Mouse (Mus musculus) liver, embryonic 14.5 days (tissue): ENCODE data around the gene Cyp4f39. TPM values are rescaled to one million over a fixed set of nuclear protein-coding genes. Genes with fewer than 3 reads are reported as not detected.

ENCODE experiments used
- ATAC-seq: fragments of 200-750 bp; cut with Nextera tagmentation; 2 replicates; pipeline ENCODE4 v1.8.0; 2017; ENCODE audit warnings: moderate number of reproducible peaks, mild to moderate bottlenecking, moderate library complexity; ENCODE audit not compliant: insufficient read depth
- DNase-seq, 3 experiments: peaks; one replicate each; pipeline ENCODE4 v3.0.0-alpha.2; 2012 to 2013; ENCODE audit warnings: low read depth in 3 of 3, low spot score in 3 of 3
- H3K27ac ChIP-seq: fragments of 300-500 bp; sonication (generic); 2 replicates; pipeline ENCODE4 v1.5.1; 2014; ENCODE audit warnings: moderate library complexity, mild to moderate bottlenecking, control low read depth, inconsistent platforms
- H3K27me3 ChIP-seq: fragments of 300-500 bp; sonication (generic); 2 replicates; pipeline ENCODE4 v1.6.1; 2014; ENCODE audit warnings: mild to moderate bottlenecking, low read length, moderate library complexity; ENCODE audit not compliant: control insufficient read depth, insufficient read depth
- H3K36me3 ChIP-seq: fragments of 300-500 bp; sonication (generic); replicated peaks from 2 replicates; pipeline ENCODE4 v1.6.1; 2014; ENCODE audit warnings: low read depth; ENCODE audit not compliant: control insufficient read depth, insufficient read depth
- H3K4me1 ChIP-seq, 2 experiments: fragments of 200-500 bp in 1 of 2; fragments of 300-500 bp in 1 of 2; sonication (generic) in 1 of 2; replicated peaks; 2 replicates each; pipeline ENCODE4 v1.6.1; 2012 to 2014; ENCODE audit warnings: antibody characterized with exemption in 1 of 2, inconsistent platforms in 1 of 2, low read length in 1 of 2; ENCODE audit not compliant: control insufficient read depth in 2 of 2, insufficient read depth in 2 of 2
- H3K4me2 ChIP-seq: fragments of 300-500 bp; sonication (generic); 2 replicates; pipeline ENCODE4 v1.6.1; 2014; ENCODE audit warnings: low read depth, mild to moderate bottlenecking, control low read depth, moderate library complexity
- H3K4me3 ChIP-seq, 2 experiments: fragments of 200-500 bp in 1 of 2; fragments of 300-500 bp in 1 of 2; sonication (generic) in 1 of 2; 2 replicates each; pipeline ENCODE4 v1.5.1; 2012 to 2014; ENCODE audit warnings: low read depth in 2 of 2, low read length in 2 of 2, mild to moderate bottlenecking in 2 of 2, control low read depth in 1 of 2, inconsistent platforms in 1 of 2, moderate library complexity in 1 of 2; ENCODE audit not compliant: insufficient read depth in 1 of 2
- H3K9ac ChIP-seq: fragments of 300-500 bp; sonication (generic); replicated peaks from 2 replicates; pipeline ENCODE4 v1.6.1; 2014; ENCODE audit warnings: mild to moderate bottlenecking, control low read depth, moderate library complexity
- H3K9me3 ChIP-seq: fragments of 300-500 bp; sonication (generic); 2 replicates; pipeline ENCODE4 v1.6.1; 2016; ENCODE audit warnings: low read length, mixed read lengths; ENCODE audit not compliant: control insufficient read depth
- CTCF ChIP-seq: IDR thresholded peaks from 2 replicates; pipeline ENCODE4 v1.5.1; 2016; ENCODE audit warnings: antibody characterized with exemption, low read depth, control low read depth
- EP300 ChIP-seq: IDR thresholded peaks from 2 replicates; pipeline ENCODE4 v1.6.1; 2016; ENCODE audit warnings: antibody characterized with exemption, low read depth
- WGBS: fragments of 180-500 bp; shearing (Covaris S2); extraction: QIAGEN DNeasy Blood & Tissue Kit; methylation state at CpG from one replicate; pipeline ENCODE4 v1.1.7; 2014; ENCODE audit not compliant: insufficient replicate concordance; 5-methylcytosine and 5-hydroxymethylcytosine counted together
- polyA plus RNA-seq, 2 experiments: library from polyadenylated mRNA; depleted of rRNA in 1 of 2; stranded (reverse) in 1 of 2; unstranded in 1 of 2; fragments of >200 nt; fragmentation: Nextera tagmentation in 1 of 2; extraction: Ambion mirVana in 1 of 2; gene quantifications; 2 replicates each; pipeline versions ENCODE4 v1.2.1 to v1.2.3; 2012 to 2014

Cyp4f39 gene
- polyA plus RNA-seq, 2 experiments, result 0.20 to 0.71 TPM

- 38% methylated on average over 3 of the region's 3 CpGs for WGBS
- no peak overlapping the region for H3K4me3 ChIP-seq
- no peak for ATAC-seq
- no peak for DNase-seq
- no peaks in the 10 kb centered on the region; a peak in 1 of 4 replicates for H3K4me1 ChIP-seq
- no peaks in the 10 kb centered on the region for H3K36me3 ChIP-seq
- H3K9ac ChIP-seq, result no peak overlapping the region
- no peaks in the 10 kb centered on the region for H3K9me3 ChIP-seq
- H3K27me3 ChIP-seq, result no peaks in the 10 kb centered on the region
- no peak overlapping the region for H3K4me2 ChIP-seq
- no peak overlapping the region for H3K27ac ChIP-seq
- TF ChIP-seq EP300, result no peak
- peak; percentile 54 for TF ChIP-seq CTCF
These were observed 20.6 kb upstream of the Cyp4f39 start for GRCm38 (mm10) chr17:32431972-32432371.

GRCm38 (mm10) chr17:32434324-32434723 is 18.2 kb upstream of the Cyp4f39 start:
- Histone ChIP-seq H3K4me2 (no peak overlapping the region), H3K27ac (no peak overlapping the region), H3K9ac (no peak overlapping the region), H3K36me3 (no peaks in the 10 kb centered on the region), H3K4me1 (no peaks in the 10 kb centered on the region), H3K4me3 (no peak overlapping the region), H3K27me3 (no peaks in the 10 kb centered on the region), H3K9me3 (no peaks in the 10 kb centered on the region)
- DNase-seq (no peak), ATAC-seq (no peak)
- TF ChIP-seq EP300 (no peak), CTCF (no peak)
- 41% methylated on average over 4 of the region's 4 CpGs for WGBS

GRCm38 (mm10) chr17:32435151-32435550 is 17.4 kb upstream of the Cyp4f39 start:
- H3K9ac ChIP-seq, result no peak overlapping the region
- no peak for ATAC-seq
- TF ChIP-seq CTCF (no peak), EP300 (no peak)
- H3K27ac ChIP-seq, result no peak overlapping the region
- WGBS, result 66% methylated on average over 5 of the region's 5 CpGs
- H3K36me3 ChIP-seq, result no peaks in the 10 kb centered on the region
- no peak overlapping the region for H3K4me2 ChIP-seq
- no peaks in the 10 kb centered on the region for H3K9me3 ChIP-seq
- DNase-seq, result no peak
- H3K27me3 ChIP-seq, result no peaks in the 10 kb centered on the region; the same call in 1 of the 2 replicates
- no peak overlapping the region for H3K4me3 ChIP-seq
- H3K4me1 ChIP-seq, result no peaks in the 10 kb centered on the region

DNA sequence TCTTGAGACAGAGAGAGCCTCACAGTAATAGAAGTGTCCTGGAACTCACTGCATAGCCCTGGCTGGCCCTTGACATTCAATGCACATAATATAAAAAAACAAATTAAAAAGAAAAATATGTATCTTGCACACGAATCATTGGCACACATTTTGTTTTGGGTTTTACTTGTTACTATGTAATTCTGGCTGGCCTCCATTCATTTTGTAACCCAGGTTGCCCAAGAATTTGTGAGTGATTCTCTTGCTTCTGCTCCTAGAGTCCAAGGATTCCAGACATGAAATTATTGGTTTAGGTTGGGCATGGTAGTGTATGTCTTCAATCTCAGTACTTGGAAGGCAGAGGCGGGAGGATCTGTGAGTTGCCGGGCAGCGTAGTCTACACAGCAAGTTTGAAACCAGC is 15.4 kb upstream of the Cyp4f39 start:
- H3K4me2 ChIP-seq, result no peak overlapping the region

DNA sequence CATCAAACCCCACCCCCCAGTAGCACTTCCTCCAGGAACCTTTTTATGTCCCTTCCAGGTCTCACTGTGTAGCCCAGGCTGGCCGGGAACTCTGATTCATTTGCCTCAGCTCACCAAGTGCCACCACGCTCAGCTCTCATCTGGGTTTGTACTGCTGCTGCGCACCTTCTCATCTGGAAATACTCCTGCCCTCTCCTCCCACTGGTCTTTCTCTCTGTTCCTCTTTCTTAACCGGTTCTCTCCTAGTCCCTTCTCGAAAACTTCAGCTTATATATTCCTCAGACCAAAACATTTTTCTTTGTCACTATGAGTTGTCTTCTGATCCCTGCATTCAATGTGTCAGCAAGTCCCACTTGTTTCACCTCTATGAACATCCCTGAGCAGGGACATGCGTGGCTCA is 9.3 kb upstream of the Cyp4f39 start:
- Histone ChIP-seq H3K27me3 (no peaks in the 10 kb centered on the region; the same call in 1 of the 2 replicates), H3K36me3 (no peaks in the 10 kb centered on the region), H3K27ac (no peak overlapping the region), H3K4me3 (no peak overlapping the region), H3K9me3 (no peaks in the 10 kb centered on the region), H3K4me2 (no peak overlapping the region), H3K4me1 (no peaks in the 10 kb centered on the region), H3K9ac (no peak overlapping the region)
- WGBS, result 38% methylated on average over 6 of the region's 6 CpGs
- ATAC-seq (no peak), DNase-seq (no peak)
- TF ChIP-seq CTCF, result no peak
- TF ChIP-seq EP300, result no peak

More for the DNA sequence above, 15.4 kb upstream of the Cyp4f39 start:
- ATAC-seq (no peak), DNase-seq (no peak)
- Histone ChIP-seq H3K9ac (no peak overlapping the region), H3K27ac (no peak overlapping the region), H3K4me3 (no peak overlapping the region), H3K4me1 (no peaks in the 10 kb centered on the region), H3K9me3 (no peaks in the 10 kb centered on the region), H3K36me3 (no peaks in the 10 kb centered on the region), H3K27me3 (no peaks in the 10 kb centered on the region; the same call in 1 of the 2 replicates)
- 78% methylated on average over 4 of the region's 4 CpGs for WGBS
- TF ChIP-seq EP300 (no peak), CTCF (no peak)
